Mouse (Mus musculus) hematopoietic stem cell, adult 5-6 weeks (primary cell): ENCODE results near the gene Havcr2. TPM values are rescaled to one million over a fixed set of nuclear protein-coding genes. Genes with fewer than 3 reads are reported as not detected.

Experiments used
- total RNA-seq: library from RNA; stranded (forward); fragments of 172-1452, 232-1000 nt; gene quantifications from 2 replicates; pipeline ENCODE4 v1.2.3, GENCODE M21; 2017

Gene Havcr2
- total RNA-seq, 1 experiment from 2014 or later, result 5.9 TPM

Other genes starting within 250 kb of the Havcr2 start
- not detected in 2 replicates for gene Fndc9, start 219.4 kb upstream of the Havcr2 start, total RNA-seq
- gene Cyfip2, start 142.1 kb upstream of the Havcr2 start, total RNA-seq, result 79.8 and 93.2 TPM in 2 replicates
- 2.9 and 6.0 TPM in 2 replicates for gene Itk, start 65.4 kb upstream of the Havcr2 start, total RNA-seq
- gene Fam71b, start 58.4 kb upstream of the Havcr2 start, total RNA-seq, result not detected in 2 replicates
- 35.3 and 36.8 TPM in 2 replicates for gene Med7, start 18.0 kb upstream of the Havcr2 start, total RNA-seq
- not detected in 2 replicates for gene Gm12169, start 69.3 kb downstream of the Havcr2 start, total RNA-seq
- gene BC053393, start 116.6 kb downstream of the Havcr2 start, total RNA-seq, result not detected in 2 replicates
- gene Dppa1, start 174.3 kb downstream of the Havcr2 start, total RNA-seq, result not detected in 2 replicates